7 mouse cellular contexts compared by ENCODE assay signal in genomic region chr2:168248856-168249245, GRCm38 (mm10). TPM values are rescaled to one million over a fixed set of nuclear protein-coding genes. Genes with fewer than 3 reads are reported as not detected.
DNase-seq lines count a peak whose midpoint lies in the region; ATAC-seq lines count a peak whose summit lies in the region.

No protein-coding gene starts in this region.

- no peak overlapping the region for H3K4me2 ChIP-seq in liver, embryonic 11.5 days
- H3K4me2 ChIP-seq in forebrain, embryonic 14.5 days (ENCODE audit: low read length), result no peak overlapping the region

- ATAC-seq in liver, embryonic 11.5 days (replicated peaks; ENCODE audit: low FRiP score), result no peak
- peak; percentile 54 for ATAC-seq in forebrain, embryonic 14.5 days

- no peaks in the 10 kb centered on the region for H3K9me3 ChIP-seq in liver, embryonic 11.5 days (ENCODE audit: control insufficient read depth, low read length)
- H3K9me3 ChIP-seq in forebrain, embryonic 14.5 days (replicated peaks; ENCODE audit: control insufficient read depth, low read length), result no peaks in the 10 kb centered on the region

- no peaks in the 10 kb centered on the region for H3K36me3 ChIP-seq in liver, embryonic 11.5 days (ENCODE audit: control insufficient read depth, insufficient read depth, low read length)
- H3K36me3 ChIP-seq in forebrain, embryonic 14.5 days (ENCODE audit: control insufficient read depth, insufficient read depth, low read length), result no peaks in the 10 kb centered on the region

- H3K9ac ChIP-seq in liver, embryonic 11.5 days (ENCODE audit: low read depth, low read length), result no peak overlapping the region
- H3K9ac ChIP-seq in forebrain, embryonic 14.5 days (ENCODE audit: low read length), result no peak overlapping the region

- peaks cover 17% of the 10 kb centered on the region for H3K27me3 ChIP-seq in liver, embryonic 11.5 days (replicated peaks; ENCODE audit: control insufficient read depth, insufficient read depth, low read length)
- H3K27me3 ChIP-seq in forebrain, embryonic 14.5 days (replicated peaks; ENCODE audit: control insufficient read depth, insufficient read depth, low read length), result no peaks in the 10 kb centered on the region

- peak; percentile 39 for DNase-seq in liver
- DNase-seq in liver, embryonic 11.5 days (ENCODE audit: low spot score), result no peak
- DNase-seq in Muller cell, postnatal 12 days (ENCODE audit: inconsistent ontology term), result peak; percentile 57
- peak; percentile 83 for DNase-seq in forebrain, embryonic 14.5 days (ENCODE audit: low spot score)
- DNase-seq in retina, embryonic 14.5 days (ENCODE audit: low spot score), result peak; percentile 61
- DNase-seq in cerebellum, adult 9-10 months, result no peak
- no peak for DNase-seq in layer of hippocampus, adult 11-12 months (ENCODE audit: low spot score)

- WGBS in liver, embryonic 11.5 days, result 9% methylated on average over 2 of the region's 2 CpGs
- 14% methylated on average over 2 of the region's 2 CpGs for WGBS in forebrain, embryonic 14.5 days

- H3K4me3 ChIP-seq in liver, embryonic 11.5 days (ENCODE audit: low read depth, low read length), result no peak overlapping the region
- H3K4me3 ChIP-seq in forebrain, embryonic 14.5 days (ENCODE audit: low read depth, low read length), result no peak overlapping the region

- 0 out of 2 replicates have a peak, but pooled peaks cover 4% of the 10 kb centered on the region for H3K4me1 ChIP-seq in liver, embryonic 11.5 days (replicated peaks; ENCODE audit: control insufficient read depth, insufficient read depth, low read length)
- H3K4me1 ChIP-seq in forebrain, embryonic 14.5 days (ENCODE audit: control insufficient read depth, insufficient read depth, low read length), result peaks cover 6% of the 10 kb centered on the region; the same call in 1 of the 2 replicates

- H3K27ac ChIP-seq in liver, embryonic 11.5 days (ENCODE audit: low read depth, low read length), result no peak overlapping the region
- peak overlapping the region; percentile 91 for H3K27ac ChIP-seq in forebrain, embryonic 14.5 days (ENCODE audit: low read depth, low read length)

RNA-seq across cellular contexts. Expression of gene Mocs3, which starts 18.4 kb away (rescaled TPM):
- polyA plus RNA-seq in liver, embryonic 11.5 days (2014; fragmentation: Nextera tagmentation; extraction: Ambion mirVana), result 8.2 and 8.9 TPM in 2 replicates
- 9.1 and 9.7 TPM in 2 replicates for polyA plus RNA-seq in forebrain, embryonic 14.5 days (2014; fragmentation: Nextera tagmentation; extraction: Ambion mirVana)

RNA-seq across cellular contexts. Expression of gene Dpm1, which starts 18.5 kb away (rescaled TPM):
- polyA plus RNA-seq in liver, embryonic 11.5 days (2014; fragmentation: Nextera tagmentation; extraction: Ambion mirVana), result 106 TPM in 2 replicates
- polyA plus RNA-seq in forebrain, embryonic 14.5 days (2014; fragmentation: Nextera tagmentation; extraction: Ambion mirVana), result 51.1 and 71.7 TPM in 2 replicates

RNA-seq across cellular contexts. Expression of gene Gm20716, which starts 18.7 kb away (rescaled TPM):
- polyA plus RNA-seq in liver, embryonic 11.5 days (2014; fragmentation: Nextera tagmentation; extraction: Ambion mirVana), result 14.6 and 17.1 TPM in 2 replicates
- polyA plus RNA-seq in forebrain, embryonic 14.5 days (2014; fragmentation: Nextera tagmentation; extraction: Ambion mirVana), result 26.3 and 26.7 TPM in 2 replicates

RNA-seq across cellular contexts. Expression of gene Kcng1, which starts 32.7 kb away (rescaled TPM):
- polyA plus RNA-seq in liver, embryonic 11.5 days (2014; fragmentation: Nextera tagmentation; extraction: Ambion mirVana), result 0.90 and 0.95 TPM in 2 replicates
- polyA plus RNA-seq in forebrain, embryonic 14.5 days (2014; fragmentation: Nextera tagmentation; extraction: Ambion mirVana), result 8.0 and 9.7 TPM in 2 replicates

RNA-seq across cellular contexts. Expression of gene Adnp, which starts 41.9 kb away (rescaled TPM):
- 4.2 and 5.3 TPM in 2 replicates for polyA plus RNA-seq in liver, embryonic 11.5 days (2014; fragmentation: Nextera tagmentation; extraction: Ambion mirVana)
- 1.6 and 2.0 TPM in 2 replicates for polyA plus RNA-seq in forebrain, embryonic 14.5 days (2014; fragmentation: Nextera tagmentation; extraction: Ambion mirVana)

Comparison
In these comparisons a context has a peak if more than half of its experiments do, and no peak if none do; other contexts are left out.
1. DNase-seq: peak in liver (single experiment), Muller cell, postnatal 12 days (single experiment), forebrain, embryonic 14.5 days (single experiment) and retina, embryonic 14.5 days (single experiment); none in liver, embryonic 11.5 days (single experiment), cerebellum, adult 9-10 months (single experiment) and layer of hippocampus, adult 11-12 months (single experiment).